Mouse (Mus musculus): ENCODE data around the gene Gins1. TPM values are rescaled to one million over a fixed set of nuclear protein-coding genes. Genes with fewer than 3 reads are reported as not detected.
A peak's percentile ranks its signal among the peaks of the same experiment; 100 is the strongest.
"Not testable (repeated sequence)": the region's sequence is repeated elsewhere in the genome, so short reads cannot be mapped to it uniquely, and the experiment has no call there.

The Gins1 gene
- total RNA-seq (2021) = 1 to 10 TPM; 5.7 to 7.7 TPM
- long read RNA-seq, experiment 1, partial matches to known transcripts = 0 of 4 reads
- long read RNA-seq, experiment 1, other reads (novel, unspliced or antisense) = 0 of 4 reads
- long read RNA-seq, experiment 2, partial matches to known transcripts = 0 of 1 reads
- long read RNA-seq, experiment 2, other reads (novel, unspliced or antisense) = 0 of 1 reads

GRCm38 (mm10) chr2:150904936-150905450 is at the start of gene Gins1:
Gins1 (plus strand) TSS chr2:150905400.
- no peak for DNase-seq (ENCODE audit: low spot score in 2 of 2)

DNA sequence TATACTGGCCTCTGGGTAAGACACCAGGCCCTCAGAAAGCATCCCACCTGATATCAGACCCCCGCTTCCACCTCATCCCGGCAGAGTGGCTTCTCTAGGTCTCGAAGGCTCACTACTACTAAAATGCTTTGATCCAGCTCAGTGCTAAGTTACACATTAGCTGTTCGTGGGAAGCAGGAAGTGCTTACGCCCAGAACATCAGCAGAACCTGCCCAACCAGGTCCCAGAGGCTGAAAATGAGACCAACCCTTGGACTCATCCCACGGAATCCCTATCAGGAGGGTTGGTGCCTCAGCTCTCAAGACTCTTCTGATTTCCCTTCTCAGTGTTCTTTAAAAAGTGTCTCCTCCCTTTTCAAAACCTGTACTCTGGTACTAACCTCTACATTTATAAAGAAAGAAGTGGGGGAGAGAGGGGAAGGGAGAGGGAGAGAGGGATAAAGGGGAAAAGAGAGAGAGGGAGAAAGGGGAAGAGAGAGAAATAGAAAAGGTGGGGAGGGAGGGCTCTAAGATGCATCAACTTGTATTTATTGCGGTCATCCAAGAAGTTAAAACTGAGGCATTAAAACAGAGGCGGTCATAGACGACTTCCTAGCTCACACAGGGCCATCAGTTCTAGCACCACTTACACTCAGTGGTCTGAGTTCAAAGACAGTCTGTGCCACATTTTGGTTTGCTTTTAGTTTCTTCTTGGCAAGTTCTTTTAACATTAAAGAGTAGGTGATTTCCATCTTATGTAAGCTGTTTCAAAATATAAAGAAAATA is 46.3 kb upstream of the Gins1 start:
- DNase-seq (ENCODE audit: low spot score in 2 of 2) = no peak

- no peak for DNase-seq (ENCODE audit: low spot score in 2 of 2)
These were observed 45.3 kb upstream of the Gins1 start for GRCm38 (mm10) chr2:150859709-150860470.

DNA sequence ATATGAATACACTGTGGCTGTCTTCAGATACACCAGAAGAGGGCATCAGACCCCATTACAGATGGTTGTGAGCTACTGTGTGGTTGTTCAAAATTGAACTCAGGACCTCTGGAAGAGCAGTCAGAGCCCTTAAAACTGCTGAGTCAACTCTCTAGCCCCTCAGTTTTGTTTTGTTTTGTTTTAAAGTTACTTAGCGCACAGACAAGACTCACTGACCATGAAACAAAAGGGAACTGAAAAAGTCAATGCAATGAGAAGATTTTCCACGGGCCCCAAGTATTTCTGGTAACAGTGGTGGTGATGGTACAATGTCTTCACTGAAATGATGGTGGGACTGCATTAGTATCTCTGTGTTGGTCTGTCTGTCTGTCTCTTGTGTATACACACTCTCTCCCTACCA is 44.1 kb upstream of the Gins1 start:
- DNase-seq (ENCODE audit: low spot score in 2 of 2) = no peak

GRCm38 (mm10) chr2:150867021-150867420 is 38.2 kb upstream of the Gins1 start:
- no peak for DNase-seq (ENCODE audit: low spot score in 2 of 2)

- DNase-seq (ENCODE audit: low spot score in 2 of 2) = no peak
These were observed 35.8 kb upstream of the Gins1 start for GRCm38 (mm10) chr2:150869446-150869845.

GRCm38 (mm10) chr2:150874508-150874907 is 30.7 kb upstream of the Gins1 start:
- DNase-seq (ENCODE audit: low spot score in 2 of 2) = no peak

DNA sequence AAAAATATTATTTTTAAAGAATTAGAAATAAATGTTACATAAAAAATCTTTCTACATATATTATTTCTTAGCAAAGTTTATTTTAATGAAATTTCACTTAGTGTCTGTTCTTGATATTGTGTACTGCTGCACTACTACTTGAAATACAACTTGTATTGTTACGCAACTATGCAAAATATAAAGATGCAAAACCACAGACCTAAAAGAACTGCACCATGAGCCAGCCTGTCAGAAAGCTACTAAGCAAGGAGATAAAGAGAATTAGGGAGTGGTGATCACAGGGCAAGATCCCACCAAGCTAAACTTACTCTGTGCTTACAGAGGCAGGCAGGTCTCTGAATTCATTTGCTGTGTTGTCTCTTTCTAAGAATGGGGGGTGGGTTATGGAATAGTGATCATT is 30.0 kb upstream of the Gins1 start:
- no peak for DNase-seq (ENCODE audit: low spot score in 2 of 2)

DNA sequence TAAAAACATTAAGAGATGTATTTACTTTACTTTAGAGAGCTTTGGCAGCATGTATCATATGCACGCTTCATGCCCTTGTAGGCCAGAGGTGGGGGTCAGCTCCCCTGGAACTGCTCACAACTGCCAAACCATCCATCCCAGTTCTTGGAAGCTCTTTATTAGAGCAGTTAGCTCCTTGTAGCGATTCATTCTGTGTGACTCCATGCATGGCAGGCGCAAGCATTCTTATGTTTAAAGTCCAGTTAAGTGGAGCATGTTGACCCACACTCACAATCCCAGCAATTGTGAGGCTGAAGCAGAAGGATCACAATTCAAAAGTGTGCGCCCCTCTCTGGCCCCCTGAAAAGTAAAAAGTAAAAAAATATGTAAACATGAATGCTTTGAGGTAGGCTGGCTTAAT is 27.6 kb upstream of the Gins1 start:
- no peak for DNase-seq (ENCODE audit: low spot score in 2 of 2)

DNA sequence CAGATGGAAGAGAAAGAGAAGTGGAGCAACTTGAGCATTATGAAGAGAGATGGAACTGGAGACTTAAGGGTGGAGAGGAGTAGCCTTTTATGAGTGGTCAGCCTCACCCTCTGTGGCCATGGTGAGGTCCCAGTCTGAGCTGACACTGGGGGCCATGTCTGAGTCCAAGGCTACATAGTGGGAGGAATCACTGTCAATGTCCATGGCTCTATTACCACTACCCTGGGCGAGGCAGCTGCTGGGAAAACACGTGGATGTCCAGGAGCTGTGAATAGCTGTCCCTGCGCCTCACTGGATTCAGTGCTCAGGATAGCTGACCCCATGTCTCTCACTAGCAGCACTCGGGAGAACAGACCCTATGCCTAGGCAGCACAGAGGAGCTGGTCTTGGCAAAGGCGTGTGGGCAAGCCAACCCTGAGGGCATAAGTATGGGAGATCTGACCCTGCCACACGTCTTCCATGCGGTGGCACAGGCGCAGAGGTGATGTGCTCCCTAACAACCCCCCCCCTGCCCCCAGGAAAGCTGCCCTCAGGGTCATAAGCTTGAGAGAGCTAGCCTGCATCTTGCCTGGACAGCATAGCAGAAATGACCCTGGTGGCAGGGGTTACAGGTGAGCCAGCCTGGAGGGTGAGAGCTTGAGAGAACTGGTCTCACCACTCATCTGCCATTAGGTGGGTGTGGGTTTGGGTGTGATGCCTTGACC is 21.0 kb upstream of the Gins1 start:
- DNase-seq (ENCODE audit: low spot score in 2 of 2) = no peak

- DNase-seq (ENCODE audit: low spot score in 2 of 2) = no peak
These were observed 20.5 kb upstream of the Gins1 start for GRCm38 (mm10) chr2:150884779-150885110.

DNA sequence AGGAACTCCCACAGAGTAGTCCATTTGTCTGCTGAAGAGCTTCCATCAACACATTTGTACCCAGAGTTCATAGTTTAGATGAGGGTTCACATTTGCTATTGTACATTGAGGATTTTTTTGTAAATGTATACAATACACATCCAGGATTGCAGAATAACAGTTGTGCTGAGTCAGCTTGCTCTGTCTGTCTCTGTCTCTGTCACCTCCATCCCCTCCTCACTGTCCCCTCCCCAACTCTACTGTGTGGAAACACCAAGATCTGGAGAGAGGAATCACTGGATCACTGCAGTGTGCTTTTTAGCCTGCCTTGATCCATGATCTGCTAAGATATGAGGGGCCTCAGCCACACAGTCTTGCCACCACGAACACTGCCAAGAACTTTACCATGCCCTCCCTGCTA is 19.4 kb upstream of the Gins1 start:
- no peak for DNase-seq (ENCODE audit: low spot score in 2 of 2)

- no peak for DNase-seq (ENCODE audit: low spot score in 2 of 2)
These were observed 18.9 kb upstream of the Gins1 start for GRCm38 (mm10) chr2:150886315-150886714.

GRCm38 (mm10) chr2:150887370-150887769 is 17.8 kb upstream of the Gins1 start:
- no peak for DNase-seq (ENCODE audit: low spot score in 2 of 2)

- DNase-seq (ENCODE audit: low spot score in 2 of 2) = no peak
These were observed 10.5 kb upstream of the Gins1 start for GRCm38 (mm10) chr2:150894617-150895267.

GRCm38 (mm10) chr2:150895691-150896252 is 9.4 kb upstream of the Gins1 start:
- no peak for DNase-seq (ENCODE audit: low spot score in 2 of 2)

- no peak for DNase-seq (ENCODE audit: low spot score in 2 of 2)
These were observed 4.9 kb upstream of the Gins1 start for GRCm38 (mm10) chr2:150900341-150900740.

- no peak for DNase-seq (ENCODE audit: low spot score in 2 of 2)
These were observed 2.9 kb upstream of the Gins1 start for GRCm38 (mm10) chr2:150902347-150902746.

DNA sequence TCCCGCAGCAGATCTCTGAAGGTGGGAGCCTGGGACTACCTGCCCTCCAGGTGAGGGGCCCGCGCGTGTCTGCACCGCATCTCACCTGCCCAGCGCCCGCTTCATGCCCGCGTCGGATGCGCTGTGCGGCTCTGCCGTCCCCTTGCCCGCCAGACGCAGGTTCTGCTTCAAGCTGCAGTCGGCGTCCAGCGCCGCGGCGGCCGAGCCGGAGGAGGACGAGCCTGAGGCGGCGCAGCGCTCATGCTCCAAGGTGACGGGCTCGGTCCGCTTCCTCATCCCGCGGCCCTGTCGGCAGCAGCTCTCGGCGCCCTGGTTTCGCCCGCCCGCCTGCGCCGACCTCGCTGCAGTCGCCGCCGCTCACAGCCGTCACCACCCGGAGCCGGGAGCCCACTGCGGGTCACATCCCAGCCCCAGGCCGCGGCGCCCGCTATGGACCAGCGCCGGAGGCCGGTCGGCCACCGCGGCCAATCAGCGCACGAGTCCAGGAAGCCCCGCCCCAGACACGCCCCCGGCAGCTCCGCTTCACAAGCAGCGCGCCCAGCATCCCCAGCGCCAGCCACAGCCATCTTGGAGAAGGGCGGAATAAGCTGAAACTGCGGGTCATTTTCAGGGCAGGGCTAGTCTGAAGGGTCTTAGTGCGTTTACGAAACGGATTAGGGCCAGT is 796 bp upstream of the Gins1 start, which contains the start of gene Abhd12:
Gene Abhd12, minus strand, starts transcription at position 470 of the 664 bp plus-strand sequence.
- peak; percentile 99 for DNase-seq (ENCODE audit: low spot score in 2 of 2)

DNA sequence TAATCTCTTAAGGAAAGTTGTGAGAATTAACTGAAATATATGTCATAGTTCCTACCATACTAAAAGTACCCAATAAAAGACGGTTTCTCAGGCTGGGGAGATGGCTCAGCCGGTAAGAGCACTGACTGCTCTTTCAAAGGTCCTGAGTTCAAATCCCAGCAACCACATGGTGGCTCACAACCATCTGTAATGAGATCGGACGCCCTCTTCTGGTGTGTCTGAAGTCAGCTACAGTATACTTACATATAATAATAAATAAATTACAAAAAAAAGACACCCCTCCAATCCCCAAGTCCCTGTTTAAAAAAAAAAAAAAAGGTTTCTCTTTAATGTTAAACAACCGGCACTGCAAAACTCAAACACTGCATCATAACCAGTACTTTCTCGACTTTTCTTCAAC is 3.7 kb downstream of the Gins1 start:
- DNase-seq (ENCODE audit: low spot score in 2 of 2) = not testable (repeated sequence)

All from gastrocnemius, postnatal 4 days (tissue).